Mouse (Mus musculus) right cerebral cortex, postnatal 10 days (tissue): ENCODE results near the gene Lhfp.

Experiments used
- DNase-seq, 2 experiments: peaks; one replicate each; pipeline ENCODE4 v3.0.0; 2021; ENCODE audit warnings: low spot score in 2 of 2

Gene Lhfp

GRCm38 (mm10) chr3:53041411-53042239 is at the start of gene Lhfp:
Gene Lhfp (plus strand): TSS chr3:53041528.
- peak; percentile 71 to 79 for DNase-seq

GRCm38 (mm10) chr3:52993296-52993695 is 48.0 kb upstream of the Lhfp start:
- no peak for DNase-seq

- DNase-seq = peak in 1 of 2 experiments; percentile 37
Observed at GRCm38 (mm10) chr3:52994666-52995065, 46.7 kb upstream of the Lhfp start.

- peak in 1 of 2 experiments; percentile 16 for DNase-seq
Observed at GRCm38 (mm10) chr3:52996635-52997034, 44.7 kb upstream of the Lhfp start.

- DNase-seq = peak in 1 of 2 experiments; percentile 10
Observed at GRCm38 (mm10) chr3:52997381-52997780, 43.9 kb upstream of the Lhfp start.

GRCm38 (mm10) chr3:52999016-52999744 is 42.1 kb upstream of the Lhfp start:
- DNase-seq = peak in 1 of 2 experiments; percentile 11

GRCm38 (mm10) chr3:52999996-53000395 is 41.3 kb upstream of the Lhfp start:
- DNase-seq = peak in 1 of 2 experiments; percentile 16

GRCm38 (mm10) chr3:53002076-53002475 is 39.3 kb upstream of the Lhfp start:
- no peak for DNase-seq

- DNase-seq = peak; percentile 60 to 62
Observed at GRCm38 (mm10) chr3:53004406-53005114, 36.8 kb upstream of the Lhfp start.

GRCm38 (mm10) chr3:53007411-53007810 is 33.9 kb upstream of the Lhfp start:
- no peak for DNase-seq

GRCm38 (mm10) chr3:53016436-53017340 is 24.6 kb upstream of the Lhfp start, which contains the start of gene Cog6:
Gene Cog6 (minus strand): TSS chr3:53017237.
- DNase-seq = peak; percentile 92 to 94

GRCm38 (mm10) chr3:53027333-53027732 is 14.0 kb upstream of the Lhfp start:
- no peak for DNase-seq

- peak; percentile 68 to 84 for DNase-seq
Observed at GRCm38 (mm10) chr3:53029046-53029445, 12.3 kb upstream of the Lhfp start.

GRCm38 (mm10) chr3:53031586-53031985 is 9.7 kb upstream of the Lhfp start:
- DNase-seq = no peak

- no peak for DNase-seq
Observed at GRCm38 (mm10) chr3:53032432-53032831, 8.9 kb upstream of the Lhfp start.

GRCm38 (mm10) chr3:53033448-53033847 is 7.9 kb upstream of the Lhfp start:
- peak in 1 of 2 experiments; percentile 34 for DNase-seq

- DNase-seq = no peak
Observed at GRCm38 (mm10) chr3:53036076-53036475, 5.3 kb upstream of the Lhfp start.

- DNase-seq = no peak
Observed at GRCm38 (mm10) chr3:53036941-53037340, 4.4 kb upstream of the Lhfp start.

- DNase-seq = no peak
Observed at GRCm38 (mm10) chr3:53038913-53039312, 2.4 kb upstream of the Lhfp start.

GRCm38 (mm10) chr3:53039746-53040145 is 1.6 kb upstream of the Lhfp start:
- DNase-seq = no peak
